Mouse (Mus musculus) G1E (cell line): Measurements from ENCODE around the gene Mapk12.

ENCODE experiments used
- CTCF ChIP-seq: IDR thresholded peaks from 2 replicates; pipeline ENCODE4 v1.5.1; 2012; ENCODE audit warnings: low read depth, low read length, inconsistent platforms, mixed read lengths
- GATA1 ChIP-seq: IDR thresholded peaks from 2 replicates; pipeline ENCODE4 v1.6.1; 2012; ENCODE audit warnings: borderline replicate concordance, low read length, inconsistent platforms, mixed read lengths
- TAL1 ChIP-seq: conservative IDR thresholded peaks from 2 replicates; pipeline ENCODE4 v1.6.1; 2012; ENCODE audit warnings: low read depth, low read length, inconsistent platforms, mixed read lengths

DNA sequence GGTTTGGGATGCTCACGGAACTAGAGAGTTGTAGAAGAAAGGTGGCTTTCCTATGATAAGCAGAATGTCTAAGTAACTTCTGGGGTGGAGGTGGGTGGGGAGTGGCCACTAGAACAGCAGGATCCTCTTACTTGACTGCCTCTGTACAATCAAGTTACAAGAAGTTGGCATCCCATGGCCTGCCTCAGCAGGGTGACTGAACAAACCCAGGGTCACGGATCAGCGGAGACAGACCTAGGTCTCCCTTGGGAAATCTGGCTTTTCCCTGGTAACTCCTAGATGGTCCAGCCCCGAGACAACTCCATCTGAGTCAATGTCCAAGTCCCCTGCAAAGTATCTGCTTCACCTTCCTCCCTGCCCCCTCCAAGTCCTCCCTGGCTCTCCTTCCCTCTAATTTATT lies 7.4 kb upstream of the Mapk12 start:
- TF ChIP-seq TAL1, result no peak
- TF ChIP-seq CTCF, result no peak
- no peak for TF ChIP-seq GATA1
